Mouse (Mus musculus) adrenal gland, adult 18-20 months (tissue): ENCODE data around the gene Veph1. TPM values are rescaled to one million over a fixed set of nuclear protein-coding genes. Genes with fewer than 3 reads are reported as not detected.
"Not testable (repeated sequence)": the region's sequence is repeated elsewhere in the genome, so short reads cannot be mapped to it uniquely, and the experiment has no call there.

Source experiments
- DNase-seq, 2 experiments: peaks; one replicate each; pipeline ENCODE4 v3.0.0; 2021 to 2022; ENCODE audit warnings: low spot score in 2 of 2
- long read RNA-seq, 2 experiments: library from polyadenylated mRNA; stranded (forward); transcript quantifications; one replicate each; pipeline ENCODE4 v2.0.0; 2021
- total RNA-seq, 2 experiments: library from RNA; stranded (reverse); gene quantifications; 1 replicate in 1 of 2; 2 replicates in 1 of 2; pipeline ENCODE4 v1.2.3; 2021

Veph1 gene
- total RNA-seq, result under 1 TPM in 1 of 2 experiments, not detected in 1; 0.03 TPM
- long read RNA-seq, experiment 1, result 0 reads
- long read RNA-seq, experiment 2, result 0 reads

- DNase-seq, result no peak
These were observed at the start of gene Veph1 for GRCm38 (mm10) chr3:66296545-66296944. Gene Veph1, minus strand, starts transcription at chr3:66296837.

GRCm38 (mm10) chr3:66340742-66341141, 44.1 kb upstream of the Veph1 start:
- no peak for DNase-seq

GRCm38 (mm10) chr3:66332401-66332729, 35.7 kb upstream of the Veph1 start:
- no peak for DNase-seq

- DNase-seq, result peak; percentile 27 to 48
These were observed 35.2 kb upstream of the Veph1 start for GRCm38 (mm10) chr3:66331592-66332400.

GRCm38 (mm10) chr3:66330896-66331579, 34.4 kb upstream of the Veph1 start:
- no peak for DNase-seq

- DNase-seq, result no peak
These were observed 29.6 kb upstream of the Veph1 start for GRCm38 (mm10) chr3:66325962-66326834.

GRCm38 (mm10) chr3:66325486-66325951, 28.9 kb upstream of the Veph1 start:
- no peak for DNase-seq

GRCm38 (mm10) chr3:66314793-66315715, 18.4 kb upstream of the Veph1 start:
- no peak for DNase-seq

- no peak for DNase-seq
These were observed 13.9 kb upstream of the Veph1 start for GRCm38 (mm10) chr3:66310586-66310985.

GRCm38 (mm10) chr3:66309531-66309930, 12.9 kb upstream of the Veph1 start:
- no peak for DNase-seq

- no peak for DNase-seq
These were observed 1.4 kb downstream of the Veph1 start for GRCm38 (mm10) chr3:66295236-66295635.

- DNase-seq, result no peak
These were observed 1.9 kb downstream of the Veph1 start for GRCm38 (mm10) chr3:66294729-66295128.

GRCm38 (mm10) chr3:66292356-66292946, 4.2 kb downstream of the Veph1 start:
- DNase-seq, result no peak

GRCm38 (mm10) chr3:66263270-66263669, 33.4 kb downstream of the Veph1 start:
- no peak for DNase-seq

- DNase-seq, result peak; percentile 28 to 42
These were observed 34.3 kb downstream of the Veph1 start for GRCm38 (mm10) chr3:66262319-66262718.

GRCm38 (mm10) chr3:66254504-66255105, 42.0 kb downstream of the Veph1 start:
- no peak for DNase-seq

- no peak for DNase-seq
These were observed 44.8 kb downstream of the Veph1 start for GRCm38 (mm10) chr3:66251842-66252241.

GRCm38 (mm10) chr3:66240476-66240875, 56.2 kb downstream of the Veph1 start:
- no peak for DNase-seq

GRCm38 (mm10) chr3:66236234-66236871, 60.3 kb downstream of the Veph1 start:
- not testable (repeated sequence) for DNase-seq
